In the genomic region with DNA sequence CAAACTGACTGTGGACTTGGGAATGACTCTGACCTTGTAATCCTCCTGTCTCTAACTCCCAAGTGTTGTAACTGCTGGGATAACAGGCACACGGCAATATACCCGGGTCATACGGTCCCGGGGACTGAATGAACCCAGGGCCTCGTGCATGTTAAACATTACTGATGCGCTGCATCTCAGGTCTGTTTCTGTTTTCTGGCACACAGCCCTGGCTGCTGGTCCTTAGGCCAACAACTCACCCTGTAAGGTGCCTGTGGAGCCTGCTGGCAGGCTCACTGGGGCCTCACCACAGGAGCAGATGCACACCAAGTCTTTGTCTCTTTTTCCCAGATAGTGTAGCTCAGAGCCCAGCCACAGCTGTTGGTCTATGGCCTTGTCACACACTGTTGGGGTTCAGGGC, we compare ENCODE assay signal across 24 mouse cellular contexts. TPM values are rescaled to one million over a fixed set of nuclear protein-coding genes. Genes with fewer than 3 reads are reported as not detected.
DNase-seq lines count a peak whose midpoint lies in the region; ATAC-seq and TF ChIP-seq lines count a peak whose summit lies in the region.
"Had no signal": no experiment of that assay in that cellular context is flagged by ENCODE, and none has a peak within 500 bp of the region (broad histone marks: within the 10 kb centered on the region; RNA-seq: fewer than 3 reads in every experiment).

No protein-coding gene starts in this region.

- intact Hi-C loops in gastrocnemius, adult 2 months (cut with DNase I) = no loop called here

- no peak for TF ChIP-seq POLR2A in kidney, adult 2 months (IDR thresholded peaks at IDR 0.05; ENCODE audit: low read depth, low read length)

- H3K4me3 ChIP-seq in gastrocnemius, adult 2 months = no peak overlapping the region
- no peak overlapping the region for H3K4me3 ChIP-seq in kidney, adult 2 months (ENCODE audit: insufficient read depth, low read depth, low read length)
- no peak overlapping the region for H3K4me3 ChIP-seq in kidney, embryonic 16.5 days (ENCODE audit: low read length)
- H3K4me3 ChIP-seq: forebrain, embryonic 10.5 days; forebrain, embryonic 13.5 days; heart, embryonic 12.5 days; heart, embryonic 15.5 days; hindbrain, embryonic 10.5 days; hindbrain, embryonic 13.5 days had no signal

- H3K27ac ChIP-seq in gastrocnemius, adult 2 months = no peak overlapping the region
- H3K27ac ChIP-seq in kidney, adult 2 months (ENCODE audit: insufficient read depth, low read depth, low read length) = no peak overlapping the region
- H3K27ac ChIP-seq in kidney, embryonic 16.5 days (ENCODE audit: low read length) = no peak overlapping the region
- H3K27ac ChIP-seq: forebrain, embryonic 10.5 days; forebrain, embryonic 13.5 days; heart, embryonic 15.5 days; hindbrain, embryonic 10.5 days; hindbrain, embryonic 13.5 days had no signal

- H3K9me3 ChIP-seq in kidney, embryonic 16.5 days (ENCODE audit: low read length) = no peaks in the 10 kb centered on the region
- H3K9me3 ChIP-seq: forebrain, embryonic 10.5 days; forebrain, embryonic 13.5 days; heart, embryonic 15.5 days; hindbrain, embryonic 10.5 days; hindbrain, embryonic 13.5 days had no signal

- H3K4me2 ChIP-seq in kidney, embryonic 16.5 days (replicated peaks; ENCODE audit: low read depth, low read length) = no peak overlapping the region
- H3K4me2 ChIP-seq: forebrain, embryonic 13.5 days; heart, embryonic 12.5 days; heart, embryonic 15.5 days; hindbrain, embryonic 13.5 days had no signal

- H3K36me3 ChIP-seq in kidney, adult 2 months (ENCODE audit: control insufficient read depth, insufficient read depth, low read length) = no peaks in the 10 kb centered on the region
- 0 out of 2 replicates have a peak, but pooled peaks cover 2% of the 10 kb centered on the region for H3K36me3 ChIP-seq in kidney, embryonic 16.5 days (ENCODE audit: insufficient read depth, low read length)
- H3K36me3 ChIP-seq: forebrain, embryonic 10.5 days; hindbrain, embryonic 10.5 days; hindbrain, embryonic 13.5 days had no signal

- 0 out of 2 replicates have a peak, but pooled peaks cover 2% of the 10 kb centered on the region for H3K4me1 ChIP-seq in kidney, adult 2 months (ENCODE audit: control insufficient read depth, insufficient read depth, low read length)
- H3K4me1 ChIP-seq in kidney, embryonic 16.5 days (ENCODE audit: insufficient read depth, low read length) = no peaks in the 10 kb centered on the region
- H3K4me1 ChIP-seq: forebrain, embryonic 13.5 days; heart, embryonic 12.5 days; heart, embryonic 15.5 days; hindbrain, embryonic 13.5 days had no signal

- ATAC-seq in kidney, embryonic 16.5 days (ENCODE audit: low FRiP score, low TSS enrichment) = no peak
- ATAC-seq: forebrain, embryonic 13.5 days; forebrain, embryonic 16.5 days; hindbrain, embryonic 16.5 days; Patski had no signal

- WGBS in kidney, adult 2 months = 73% methylated on average over 6 of the region's 6 CpGs
- 90% methylated on average over 6 of the region's 6 CpGs for WGBS in kidney, embryonic 16.5 days

- H3K9ac ChIP-seq in kidney, embryonic 16.5 days (replicated peaks; ENCODE audit: low read length) = no peak overlapping the region
- H3K9ac ChIP-seq: forebrain, embryonic 13.5 days; heart, embryonic 12.5 days; heart, embryonic 15.5 days; hindbrain, embryonic 13.5 days had no signal

- no peaks in the 10 kb centered on the region for H3K27me3 ChIP-seq in kidney, adult 2 months (replicated peaks; ENCODE audit: control insufficient read depth, insufficient read depth, low read length)
- H3K27me3 ChIP-seq in kidney, embryonic 16.5 days (ENCODE audit: insufficient read depth, low read length) = no peaks in the 10 kb centered on the region
- H3K27me3 ChIP-seq: forebrain, embryonic 13.5 days; heart, embryonic 12.5 days; heart, embryonic 15.5 days; hindbrain, embryonic 13.5 days; Patski had no signal

- TF ChIP-seq CTCF in gastrocnemius, adult 2 months (IDR thresholded peaks at IDR 0.05) = no peak
- TF ChIP-seq CTCF in kidney, adult 2 months (conservative IDR thresholded peaks at IDR 0.05; ENCODE audit: insufficient read depth, insufficient read length, low read depth, low read length) = no peak

- peak; percentile 22 for DNase-seq in gastrocnemius, adult 2 months
- no peak for DNase-seq in gastrocnemius, postnatal 4 days (ENCODE audit: low spot score in 2 of 2)
- DNase-seq in kidney, adult 2 months = peak; percentile 51
- peak; percentile 24 to 49 for DNase-seq in kidney, postnatal 25 days
- no peak for DNase-seq in kidney, adult 11 months
- DNase-seq: adrenal gland, postnatal 10 days; adrenal gland, postnatal 36 days; cerebellum, adult 18-20 months; cerebellum, adult 9-10 months; cerebellum, postnatal 14 days; gastrocnemius, postnatal 14 days; heart, adult 18-20 months; heart, postnatal 10 days; heart, postnatal 36 days had no signal

RNA-seq across cellular contexts. Expression of gene Rnf213, which starts 14.5 kb away (rescaled TPM):
- 1 to 10 TPM; 4.1 to 6.9 TPM for total RNA-seq in gastrocnemius, adult 2 months (2021)
- total RNA-seq in gastrocnemius, postnatal 4 days (2021) = 10 to 100 TPM in 1 of 2 experiments, 1 to 10 TPM in 1; 9.2 to 10.9 TPM
- 15.0 and 18.5 TPM in 2 replicates for polyA plus RNA-seq in kidney, adult 2 months (2012; rRNA removed)
- 5.5 and 5.6 TPM in 2 replicates for polyA plus RNA-seq in kidney, embryonic 16.5 days (2015; fragmentation: Nextera tagmentation; extraction: Ambion mirVana)

RNA-seq across cellular contexts. Expression of gene Slc26a11, which starts 52.0 kb away (rescaled TPM):
- total RNA-seq in gastrocnemius, adult 2 months (2021) = 1 to 10 TPM; 1.9 to 2.8 TPM
- 1 to 10 TPM; 5.3 TPM for total RNA-seq in gastrocnemius, postnatal 4 days (2021)
- polyA plus RNA-seq in kidney, adult 2 months (2012; rRNA removed) = 13.0 and 27.9 TPM in 2 replicates
- 11.3 and 12.5 TPM in 2 replicates for polyA plus RNA-seq in kidney, embryonic 16.5 days (2015; fragmentation: Nextera tagmentation; extraction: Ambion mirVana)

RNA-seq across cellular contexts. Expression of gene Sgsh, which starts 52.0 kb away (rescaled TPM):
- total RNA-seq in gastrocnemius, adult 2 months (2021) = 1 to 10 TPM; 2.7 to 3.0 TPM
- 1 to 10 TPM; 5.9 to 6.5 TPM for total RNA-seq in gastrocnemius, postnatal 4 days (2021)
- polyA plus RNA-seq in kidney, adult 2 months (2012; rRNA removed) = 24.8 and 28.8 TPM in 2 replicates
- polyA plus RNA-seq in kidney, embryonic 16.5 days (2015; fragmentation: Nextera tagmentation; extraction: Ambion mirVana) = 8.3 and 8.7 TPM in 2 replicates

Comparison
In these comparisons a context has a peak if more than half of its experiments do, and no peak if none do; other contexts are left out.
1. DNase-seq: peak in gastrocnemius, adult 2 months (single experiment), kidney, adult 2 months (single experiment) and kidney, postnatal 25 days (2 of 2); none in gastrocnemius, postnatal 4 days (0 of 2) and kidney, adult 11 months (single experiment).